Mouse (Mus musculus) gastrocnemius, adult 18-20 months (tissue): ENCODE measurements around the gene Napepld. TPM values are rescaled to one million over a fixed set of nuclear protein-coding genes. Genes with fewer than 3 reads are reported as not detected.
A peak's percentile ranks its signal among the peaks of the same experiment; 100 is the strongest.
"Not testable (repeated sequence)": the region's sequence is repeated elsewhere in the genome, so short reads cannot be mapped to it uniquely, and the experiment has no call there.

ENCODE experiments used
- DNase-seq: peaks from one replicate; pipeline ENCODE4 v3.0.0; 2021; ENCODE audit warnings: low spot score
- total RNA-seq, 2 experiments: library from RNA; stranded (reverse); gene quantifications; 2 replicates each; pipeline ENCODE4 v1.2.3; 2021

Gene Napepld
- total RNA-seq, 2 experiments from 2014 or later, result 8.8 to 11.5 TPM

DNA sequence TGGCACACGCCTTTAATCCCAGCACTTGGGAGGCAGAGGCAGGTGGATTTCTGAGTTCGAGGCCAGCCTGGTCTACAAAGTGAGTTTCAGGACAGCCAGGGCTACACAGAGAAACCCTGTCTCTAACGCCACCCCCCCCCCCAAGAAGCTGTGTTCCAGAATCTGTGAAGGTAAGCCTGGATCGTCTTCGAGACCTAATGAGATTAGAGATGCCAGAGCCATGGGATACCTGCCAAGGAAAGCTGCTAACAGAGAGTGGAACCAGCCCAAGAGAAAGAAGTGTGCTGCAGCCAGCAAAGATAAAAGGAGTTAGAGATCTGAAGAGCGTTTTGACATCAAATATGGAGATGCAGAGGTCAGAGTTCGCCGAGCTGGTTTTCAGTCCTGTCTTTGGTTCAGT lies 6.8 kb upstream of the Napepld start:
- not testable (repeated sequence) for DNase-seq

DNA sequence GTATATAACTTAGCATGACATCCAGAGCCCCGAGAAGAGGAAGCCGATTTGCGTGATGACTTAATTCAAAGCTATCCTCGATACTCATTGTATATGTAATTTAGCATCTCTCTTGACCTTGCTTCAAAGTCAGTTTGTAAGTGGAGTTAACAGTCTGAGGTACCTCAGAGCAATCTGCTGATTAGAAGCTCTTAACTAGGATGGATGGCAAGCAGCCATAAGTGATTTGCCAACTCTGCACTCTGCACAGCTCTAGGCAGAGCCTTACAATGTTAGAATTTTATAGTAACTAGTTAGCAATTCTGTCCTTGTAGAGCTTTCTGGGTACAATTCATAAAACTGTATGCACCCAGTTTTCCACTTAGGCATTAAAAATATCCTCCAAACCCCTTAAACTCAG lies 5.3 kb upstream of the Napepld start:
- no peak for DNase-seq

DNA sequence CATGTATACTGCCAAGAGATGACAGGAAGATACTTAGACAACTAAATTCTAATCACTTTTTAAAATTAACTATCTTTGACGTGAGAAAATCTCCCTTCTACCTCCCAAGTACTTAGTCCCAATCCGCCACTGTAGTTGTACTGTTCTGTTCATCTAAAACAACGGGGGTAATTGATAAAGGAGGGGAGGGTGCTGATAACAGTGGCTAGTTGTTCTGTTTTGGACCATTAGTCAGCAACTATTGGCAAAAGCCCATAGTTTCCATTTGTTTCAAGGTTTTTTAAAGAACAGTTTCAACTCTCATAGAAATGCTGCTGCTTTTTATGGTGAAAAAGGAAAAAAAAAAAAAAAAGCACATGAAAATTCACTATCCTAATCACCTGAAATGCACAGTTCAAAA lies 2.5 kb upstream of the Napepld start:
- no peak for DNase-seq

DNA sequence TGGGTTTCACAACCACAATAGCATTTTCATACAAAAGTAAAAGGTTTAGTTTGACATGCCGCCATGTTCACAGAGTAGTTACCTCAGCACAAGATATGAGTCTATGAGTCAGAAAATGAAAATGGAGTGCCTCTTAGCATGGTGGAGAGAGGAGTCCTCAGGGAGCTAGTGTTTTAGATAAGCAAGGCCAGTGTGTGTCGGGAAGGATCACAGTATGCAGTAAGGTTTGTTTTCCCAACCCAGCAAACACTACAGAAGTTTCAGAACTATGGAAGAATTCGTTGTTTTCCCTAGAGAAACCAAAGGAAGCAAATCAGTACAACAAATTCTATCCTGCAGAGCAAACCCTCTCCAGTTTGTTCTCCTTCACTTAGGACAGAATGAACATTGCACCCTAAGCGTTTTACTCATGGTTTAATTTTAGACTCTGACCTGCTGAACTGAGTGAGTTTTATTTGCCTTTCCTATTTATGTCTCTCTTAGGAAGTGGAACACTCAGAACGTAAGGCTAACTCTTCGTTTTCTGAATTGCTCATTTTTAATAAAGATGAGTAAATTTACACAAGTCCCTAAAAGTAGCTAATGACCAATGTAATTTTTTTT lies 1.8 kb upstream of the Napepld start:
- DNase-seq, result peak; percentile 37

DNA sequence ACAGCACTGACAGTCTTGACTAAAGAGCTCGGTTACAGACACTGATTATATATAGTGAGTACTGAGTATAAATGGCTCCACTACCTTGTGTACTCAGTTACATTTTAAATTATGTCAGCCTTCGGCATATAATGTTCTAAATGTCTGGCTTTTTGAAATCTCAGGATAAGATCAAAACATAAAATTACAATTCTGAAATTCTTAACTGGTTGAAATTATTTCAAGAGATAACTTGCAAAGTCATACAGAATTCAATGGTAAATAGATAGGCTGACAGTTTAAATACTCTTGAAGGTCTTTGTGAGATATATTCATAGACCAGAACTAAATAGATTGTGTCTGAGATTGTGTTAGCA lies 791 bp upstream of the Napepld start:
- no peak for DNase-seq

DNA sequence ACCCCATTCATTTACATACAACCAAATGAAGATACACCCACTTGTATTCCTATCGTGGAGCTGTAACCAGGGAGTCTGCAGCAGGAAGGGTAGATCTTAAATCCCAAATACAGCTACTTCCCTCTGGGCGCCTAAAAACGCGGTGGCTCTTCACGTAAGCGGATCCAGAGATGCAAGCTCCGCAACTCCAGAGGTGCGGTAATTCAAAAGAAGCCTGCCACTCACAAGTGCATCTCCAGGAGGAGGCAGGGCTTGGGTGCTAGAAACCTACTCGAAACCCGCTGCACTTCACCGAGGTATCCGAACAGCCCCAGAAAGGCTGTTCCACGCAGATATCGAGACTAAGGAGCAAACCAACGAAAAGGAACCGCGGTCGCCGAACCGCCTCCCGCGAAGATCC lies 262 bp downstream of the Napepld start:
- no peak for DNase-seq

DNA sequence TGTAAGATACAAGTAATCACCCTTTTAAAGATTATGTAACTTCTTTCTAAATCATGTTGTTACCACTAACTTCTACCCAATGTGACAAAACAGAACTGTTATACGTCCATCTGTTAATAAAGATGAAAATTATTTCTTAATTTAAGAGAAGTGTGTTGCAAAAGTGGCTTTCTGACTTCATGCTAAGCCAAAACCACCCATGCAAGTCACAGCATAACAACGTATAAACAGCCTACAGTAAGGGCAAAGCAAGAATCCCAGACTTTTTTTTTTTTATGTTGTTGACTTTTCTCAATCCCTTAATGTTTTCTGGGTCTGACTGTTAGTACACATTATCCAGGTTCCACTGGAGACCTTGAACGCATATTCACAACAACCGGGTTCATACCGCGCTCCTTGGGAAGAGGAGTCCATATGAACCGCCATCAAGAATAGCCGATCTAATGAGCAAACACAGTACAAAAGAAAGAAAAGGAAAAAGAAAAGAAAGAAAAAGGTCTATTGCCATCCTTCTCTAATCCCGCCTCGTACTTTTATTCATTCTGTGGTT lies 849 bp downstream of the Napepld start:
- no peak for DNase-seq

DNA sequence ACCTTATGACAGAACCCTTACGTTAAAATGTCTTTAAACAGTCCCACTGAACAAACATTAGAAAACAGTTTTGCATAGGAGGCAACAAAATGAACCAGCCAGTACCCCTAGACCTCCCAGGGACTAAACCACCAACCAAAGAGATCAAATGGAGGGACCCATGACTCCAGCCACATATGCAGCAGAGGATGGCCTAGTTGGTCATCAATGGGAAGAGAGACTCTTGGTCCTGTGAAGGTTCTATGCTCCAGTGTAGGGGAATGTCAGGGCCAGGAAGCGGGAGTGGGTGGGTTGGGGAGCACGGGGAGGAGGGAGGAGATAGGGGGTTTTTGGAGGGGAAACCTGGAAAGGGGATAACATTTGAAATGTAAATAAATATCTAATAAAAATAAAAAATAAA lies 1.6 kb downstream of the Napepld start:
- DNase-seq, result not testable (repeated sequence)

DNA sequence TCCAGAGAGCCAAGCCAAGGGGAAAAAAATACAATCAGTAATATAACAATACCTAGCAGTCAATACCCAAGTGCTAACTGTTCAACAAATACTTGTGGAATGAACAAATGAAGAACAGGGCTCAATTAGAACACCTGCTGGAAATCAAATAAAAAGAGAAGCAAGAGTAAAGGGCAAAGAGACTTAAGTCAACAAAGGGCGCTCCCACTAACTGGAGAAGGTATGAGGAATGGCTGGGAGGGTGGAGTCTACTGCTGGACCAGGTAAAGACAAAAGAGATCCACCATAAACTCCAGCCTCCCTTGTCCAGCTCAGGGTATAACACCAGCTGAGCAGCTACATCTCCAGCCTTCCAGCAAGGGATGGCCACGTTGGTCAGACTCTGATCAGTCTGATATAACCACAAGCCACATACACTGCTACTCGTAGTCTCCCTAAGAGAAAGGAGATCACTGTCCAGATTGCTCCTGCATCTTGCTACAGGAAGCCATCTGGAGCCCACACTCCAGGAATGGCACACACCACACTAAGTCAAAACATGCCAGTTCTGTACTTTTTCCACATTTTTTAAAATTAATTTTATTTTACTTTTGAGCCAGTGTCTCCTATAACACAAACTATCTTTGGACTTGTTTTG lies 6.2 kb downstream of the Napepld start:
- no peak for DNase-seq

DNA sequence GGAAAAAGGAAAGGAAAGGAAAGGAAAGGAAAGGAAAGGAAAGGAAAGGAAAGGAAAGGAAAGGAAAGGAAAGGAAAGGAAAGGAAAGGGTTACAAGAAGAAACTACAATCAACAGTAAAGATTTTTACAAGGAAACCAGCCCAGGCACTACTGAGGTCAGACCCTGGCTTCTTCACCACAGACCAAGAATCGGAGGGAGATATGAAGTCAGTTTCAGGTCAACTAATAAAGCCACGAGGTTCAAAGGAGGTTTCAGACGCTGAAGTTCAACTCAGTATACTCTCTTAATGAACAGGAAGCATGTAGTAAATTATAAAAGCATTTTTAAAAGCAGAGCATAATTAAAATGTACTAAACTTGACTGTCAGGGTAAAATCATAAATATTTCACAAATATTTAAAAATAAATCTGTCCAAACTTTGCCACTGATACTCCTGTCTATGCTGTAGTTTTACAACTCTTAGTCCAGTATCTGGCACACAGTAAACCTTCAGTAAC lies 7.8 kb downstream of the Napepld start:
- no peak for DNase-seq

DNA sequence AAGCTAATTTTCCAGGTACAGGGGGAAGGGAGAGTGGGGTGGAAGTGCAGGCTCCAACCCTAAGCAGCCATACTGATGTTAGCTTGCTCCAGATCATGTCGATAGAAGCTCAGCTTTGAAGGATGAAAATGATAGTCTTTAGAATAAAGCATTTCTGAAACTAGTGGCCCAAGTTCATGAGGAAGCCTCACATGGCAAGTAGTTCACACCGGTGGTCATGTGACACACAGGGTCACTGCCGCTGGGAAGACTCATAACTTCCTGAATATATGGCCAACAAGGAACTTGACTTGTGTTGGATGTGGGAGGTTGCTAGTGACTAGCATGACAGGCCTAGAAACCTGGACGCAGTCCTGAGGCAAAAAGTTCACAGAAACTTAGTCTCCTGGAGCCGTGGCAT lies 9.0 kb downstream of the Napepld start:
- DNase-seq, result no peak

DNA sequence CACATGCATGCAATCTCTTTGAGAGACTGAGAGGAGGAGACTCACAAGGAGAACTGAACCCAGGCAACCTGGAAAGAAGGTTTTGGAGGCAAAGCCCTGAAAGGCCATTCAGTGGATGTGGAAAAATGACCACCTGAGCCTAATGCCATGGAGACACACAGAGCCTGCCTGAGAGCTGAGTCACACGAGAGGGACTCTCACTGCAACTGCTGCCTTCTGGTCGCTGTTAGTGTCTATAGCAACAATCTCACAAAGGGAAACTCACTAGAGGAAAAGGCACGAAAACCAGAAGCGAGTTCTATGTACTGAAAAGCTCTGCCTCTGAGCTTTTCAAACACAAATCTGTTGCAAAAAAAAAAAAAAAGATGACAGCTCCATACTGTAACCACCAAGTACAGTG lies 14.2 kb downstream of the Napepld start:
- no peak for DNase-seq

DNA sequence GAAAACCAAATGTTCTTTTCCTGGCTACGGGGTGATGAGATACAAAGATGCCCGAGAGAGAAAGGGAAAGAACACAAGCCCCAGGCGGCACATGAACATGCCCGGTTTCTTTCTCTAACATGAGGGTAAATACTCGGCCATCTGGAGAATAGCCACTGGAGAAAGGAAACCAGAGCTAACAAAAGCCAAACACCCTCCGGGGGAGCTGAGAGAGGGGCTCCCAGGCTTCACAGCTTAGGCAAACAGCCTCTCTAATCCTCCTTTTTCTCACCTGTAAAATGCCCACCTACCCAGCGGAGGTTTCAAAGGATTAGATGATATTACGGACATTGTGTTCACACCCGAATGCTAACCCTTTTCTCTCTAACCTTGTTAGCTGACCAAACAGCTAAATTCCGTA lies 16.2 kb downstream of the Napepld start:
- no peak for DNase-seq

DNA sequence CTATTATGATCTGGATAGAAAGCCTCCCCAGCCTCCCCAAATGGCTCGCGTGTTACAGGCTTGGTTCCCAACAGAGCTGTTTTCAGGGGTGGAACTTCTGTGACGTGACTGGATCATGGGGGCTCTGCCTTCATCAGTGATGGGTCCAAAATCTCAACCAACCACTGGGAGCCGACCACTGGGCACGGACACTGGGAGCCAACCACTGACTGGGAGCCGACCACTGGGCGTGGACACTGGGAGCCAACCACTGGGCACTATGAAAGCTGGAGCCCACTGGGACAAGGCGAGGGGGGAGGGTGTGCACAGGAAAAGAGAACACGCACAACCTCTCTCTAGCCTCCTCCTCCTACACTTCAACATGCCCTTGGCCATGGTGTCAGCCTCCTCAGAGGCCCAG lies 17.4 kb downstream of the Napepld start:
- no peak for DNase-seq

DNA sequence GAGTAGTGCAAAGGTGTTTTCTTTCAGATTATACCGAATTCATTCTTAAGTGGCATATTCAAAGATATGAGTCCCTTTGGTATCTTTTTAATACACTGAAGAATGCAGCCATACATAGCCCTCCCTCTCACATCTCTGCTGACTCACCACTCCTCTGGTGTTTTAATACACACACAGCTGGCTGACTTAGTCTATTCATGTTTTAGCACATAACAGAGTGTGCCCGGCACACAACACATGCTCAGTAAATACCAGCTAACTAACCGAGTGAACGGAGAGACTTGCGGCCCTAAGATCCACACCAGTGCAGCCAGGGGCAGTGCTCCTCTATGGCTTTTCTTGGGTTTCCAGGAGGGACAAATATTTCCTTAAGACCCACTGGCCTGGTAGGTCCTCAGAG lies 20.3 kb downstream of the Napepld start:
- DNase-seq, result no peak

DNA sequence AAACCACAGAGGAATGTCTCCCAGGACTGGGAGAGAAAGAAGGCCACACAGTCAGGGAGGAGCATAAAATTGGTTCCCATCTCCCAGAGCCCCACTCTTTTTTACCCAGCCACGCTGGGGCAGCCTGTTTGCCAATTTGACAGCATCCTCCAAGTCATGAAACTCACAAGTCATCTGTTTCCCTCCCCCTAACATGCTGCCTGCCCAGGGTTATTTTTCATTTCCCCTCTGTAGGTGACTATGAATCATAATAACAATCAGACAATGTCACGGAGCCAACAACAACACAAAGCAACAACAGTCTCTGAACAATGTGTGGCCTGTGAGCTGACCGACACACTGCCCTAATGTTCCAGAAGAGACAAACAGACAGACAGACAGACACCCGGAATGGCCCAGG lies 21.2 kb downstream of the Napepld start:
- DNase-seq, result no peak

DNA sequence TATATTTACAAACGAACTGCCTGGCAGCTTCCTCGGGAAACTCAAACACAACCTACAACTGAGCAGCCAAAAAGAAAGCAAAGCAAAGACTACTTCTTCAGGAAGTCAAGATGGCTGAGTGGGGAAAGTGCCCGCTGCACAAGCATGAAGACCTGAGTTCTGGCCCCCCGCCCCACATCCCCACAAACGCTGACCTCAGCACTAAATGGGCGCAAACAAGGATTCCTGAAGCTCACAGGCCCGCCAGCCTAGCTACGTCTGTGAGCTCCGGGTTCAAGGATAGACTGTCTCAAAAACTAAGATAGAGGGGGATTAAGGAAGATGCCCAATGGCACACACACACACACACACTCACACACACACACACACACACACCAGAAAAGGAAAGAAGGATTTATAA lies 22.8 kb downstream of the Napepld start:
- no peak for DNase-seq

DNA sequence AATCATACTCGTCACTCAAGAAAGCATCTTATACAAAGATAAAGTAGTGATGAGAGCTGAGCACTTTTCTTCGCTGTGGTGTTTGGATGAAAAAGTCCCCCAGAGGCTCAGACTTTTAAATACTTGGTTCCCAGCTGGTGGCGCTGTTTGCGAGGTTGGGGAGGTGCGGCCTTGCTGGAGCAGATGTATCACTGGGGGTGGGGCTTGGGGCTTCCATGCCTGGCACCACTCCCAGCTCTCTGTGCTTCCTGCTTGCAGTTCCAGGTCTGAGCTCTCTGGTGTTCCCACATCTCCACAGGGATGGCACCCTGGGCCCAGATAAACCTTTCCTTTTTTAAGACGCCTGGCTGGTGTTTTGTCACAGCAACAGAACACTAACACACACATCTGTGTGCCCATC lies 23.3 kb downstream of the Napepld start:
- no peak for DNase-seq

DNA sequence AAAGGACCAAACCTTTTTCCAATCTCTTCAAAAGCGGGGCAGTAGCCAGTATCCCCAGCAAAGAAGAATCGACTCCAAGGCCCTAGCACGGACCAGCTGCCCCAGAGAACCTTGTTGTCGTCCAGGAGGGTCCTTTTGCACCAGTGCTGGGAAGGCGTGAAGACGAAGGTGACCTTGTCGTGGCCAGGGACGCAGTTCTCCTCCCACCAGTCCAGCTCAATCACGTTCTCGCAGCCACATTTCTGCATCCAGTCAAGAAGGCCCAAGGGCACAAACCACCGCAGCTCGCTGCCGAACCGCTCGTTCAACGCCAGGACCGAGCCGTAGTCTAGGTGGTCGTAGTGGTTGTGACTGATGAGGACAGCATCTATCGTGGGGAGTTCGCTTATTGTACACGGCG lies 25.7 kb downstream of the Napepld start:
- DNase-seq, result no peak

DNA sequence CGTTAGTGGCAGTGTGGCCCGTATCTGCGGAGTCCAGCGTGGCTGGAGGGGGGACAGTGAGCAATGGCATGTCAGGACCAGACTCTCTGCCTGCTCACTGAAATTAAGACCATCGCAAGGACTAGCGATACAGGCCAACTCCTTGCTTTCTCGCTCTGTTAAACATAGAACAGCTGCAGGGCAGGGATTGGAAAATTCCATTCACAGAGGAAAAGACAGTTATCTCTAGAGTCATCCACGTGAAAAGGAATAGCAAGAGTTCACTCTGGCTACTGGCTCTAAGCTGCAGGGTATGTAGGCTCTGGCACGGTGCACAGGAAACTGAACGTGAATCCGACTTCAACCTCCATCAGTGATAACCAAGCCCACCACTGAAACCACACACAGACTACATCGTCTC lies 26.2 kb downstream of the Napepld start:
- DNase-seq, result no peak

DNA sequence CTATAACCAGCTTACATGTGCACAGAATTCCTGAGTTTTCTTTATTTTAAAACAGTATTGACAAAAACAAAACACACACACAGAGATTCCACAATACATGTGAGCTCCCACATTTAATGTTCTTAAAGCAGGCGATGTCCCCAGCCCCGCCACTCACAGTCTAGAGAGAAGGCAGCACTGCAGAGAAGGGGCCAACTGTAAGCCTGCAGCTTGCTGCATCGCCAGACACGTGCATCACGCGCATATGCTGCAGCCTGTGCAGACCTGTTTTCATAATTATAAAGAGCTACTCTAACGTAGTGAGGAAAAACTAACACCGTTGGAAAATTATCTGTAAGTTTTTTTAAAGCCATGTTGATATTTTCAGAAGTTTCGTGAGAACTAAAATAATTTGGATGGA lies 27.5 kb downstream of the Napepld start:
- no peak for DNase-seq

DNA sequence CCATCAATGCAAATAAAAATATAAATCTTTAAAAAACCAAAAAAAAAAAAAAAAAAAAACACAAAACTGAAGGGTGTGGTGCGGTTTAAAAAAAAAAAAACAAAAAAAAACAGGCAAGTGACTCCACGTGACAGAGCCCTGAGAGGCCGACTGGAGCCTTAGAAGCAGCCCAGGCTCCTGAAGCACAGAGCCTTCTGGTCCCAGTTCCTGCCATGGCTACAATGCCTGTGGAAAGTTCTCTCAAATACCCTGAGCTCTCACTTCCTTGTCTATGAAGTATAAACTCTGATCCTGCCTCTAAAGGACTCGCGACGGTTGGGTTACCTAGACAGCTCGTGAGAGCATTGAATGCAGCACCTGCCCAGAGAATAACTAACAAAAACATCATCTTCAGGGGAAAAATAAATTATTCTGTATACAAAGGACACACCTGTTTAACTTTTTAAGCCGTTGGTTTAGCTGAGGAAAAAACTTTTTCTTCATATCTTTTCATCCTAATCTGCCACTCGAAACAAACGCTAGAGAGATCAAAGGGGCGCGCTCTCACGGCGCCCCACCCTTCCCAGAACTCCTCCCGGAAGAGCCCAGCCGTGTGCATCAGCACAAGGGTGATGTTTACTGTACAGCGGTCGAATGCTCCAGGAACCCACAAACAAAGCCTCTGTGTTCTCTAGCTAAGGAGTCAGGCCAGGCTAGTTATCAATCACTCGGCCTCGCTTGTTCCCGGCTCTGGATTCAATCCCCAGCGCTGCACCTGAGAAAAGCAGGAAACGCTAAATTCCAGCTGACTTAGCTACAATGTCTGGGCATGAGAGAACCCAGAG lies 28.2 kb downstream of the Napepld start:
- DNase-seq, result no peak

DNA sequence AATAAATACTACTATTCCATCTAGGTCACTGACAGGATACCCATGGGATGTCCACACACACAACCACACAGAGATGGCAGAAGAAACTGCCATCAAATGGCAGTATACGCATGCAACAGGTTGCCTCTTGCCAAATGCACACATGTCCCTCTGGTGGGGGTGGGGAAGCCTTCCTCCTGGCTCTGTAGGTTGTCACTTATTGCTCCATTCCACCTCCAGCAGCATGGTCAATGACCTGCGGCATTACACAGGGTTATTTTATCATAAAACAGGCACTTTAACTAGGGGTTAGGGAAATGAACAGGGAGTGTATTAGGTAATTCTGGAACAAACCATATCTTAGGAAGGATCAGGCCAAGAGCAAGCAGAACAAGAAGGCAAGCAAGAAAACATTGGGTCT lies 31.9 kb downstream of the Napepld start:
- DNase-seq, result no peak
